Mouse (Mus musculus): ENCODE results near the gene Ctsd. TPM values are rescaled to one million over a fixed set of nuclear protein-coding genes. Genes with fewer than 3 reads are reported as not detected.

Gene Ctsd
- polyA plus RNA-seq, 1 experiment from 2014 or later = 295 TPM

DNA sequence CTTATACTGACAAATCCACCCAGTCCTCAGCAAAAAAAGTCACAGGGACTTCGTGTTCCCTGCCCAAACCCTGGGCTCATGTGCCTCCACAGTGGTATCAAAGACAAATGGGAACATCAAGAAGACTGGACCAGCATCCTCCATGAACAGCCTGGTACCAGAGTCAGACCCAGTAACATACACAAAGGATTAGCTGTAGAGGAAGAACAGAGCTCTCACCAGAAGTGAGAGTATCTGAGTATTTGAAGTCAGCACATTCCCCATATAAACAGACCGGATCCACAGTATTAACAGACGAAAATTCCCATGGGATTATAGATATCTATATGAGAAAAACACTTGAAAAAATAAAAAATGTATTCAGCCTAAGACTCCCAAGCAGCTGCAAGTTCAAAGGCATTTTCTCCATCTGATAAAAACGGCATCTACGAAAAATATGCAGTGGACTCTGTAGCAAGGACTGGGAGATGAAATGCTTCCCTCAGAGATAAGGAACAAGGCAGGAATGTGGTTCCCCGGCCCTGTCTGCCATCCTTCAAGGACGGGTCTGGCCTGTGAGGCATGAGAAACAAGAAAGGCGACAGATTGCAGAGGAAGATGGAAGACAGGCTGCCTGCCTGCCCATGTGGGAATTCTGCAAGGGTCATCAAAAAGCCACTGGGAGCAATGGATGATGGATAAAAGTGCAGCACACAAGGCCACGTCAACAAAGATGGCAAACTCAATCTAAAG, 61.0 kb downstream of the Ctsd start:
- WGBS (ENCODE audit: insufficient replicate concordance) = 34% methylated on average over 9 of the region's 9 CpGs
- H3K4me2 ChIP-seq = no peak overlapping the region
- 0 out of 2 replicates have a peak, but pooled peaks cover 5% of the 10 kb centered on the region for H3K27me3 ChIP-seq (replicated peaks)
- no peak for ATAC-seq
- H3K4me3 ChIP-seq = no peak overlapping the region
- H3K36me3 ChIP-seq = no peaks in the 10 kb centered on the region
- H3K9ac ChIP-seq = no peak overlapping the region
- H3K9me3 ChIP-seq (replicated peaks) = no peaks in the 10 kb centered on the region
- 0 out of 2 replicates have a peak overlapping the region, but pooled peaks have one; percentile 15 for H3K27ac ChIP-seq
- H3K4me1 ChIP-seq = peaks cover 20% of the 10 kb centered on the region

Other genes with a start within 250 kb of the Ctsd start
- gene Gm45337, start 243.4 kb downstream of the Ctsd start, polyA plus RNA-seq (2016; fragmentation: Nextera tagmentation; extraction: Ambion mirVana) = not detected in 2 replicates
- not detected in 2 replicates for gene Gm29735, start 230.9 kb downstream of the Ctsd start, polyA plus RNA-seq (2016; fragmentation: Nextera tagmentation; extraction: Ambion mirVana)
- not detected in 2 replicates for gene Gm4553, start 222.3 kb downstream of the Ctsd start, polyA plus RNA-seq (2016; fragmentation: Nextera tagmentation; extraction: Ambion mirVana)
- not detected in 2 replicates for gene Krtap5-2, start 212.0 kb downstream of the Ctsd start, polyA plus RNA-seq (2016; fragmentation: Nextera tagmentation; extraction: Ambion mirVana)
- gene Gm10153, start 197.6 kb downstream of the Ctsd start, polyA plus RNA-seq (2016; fragmentation: Nextera tagmentation; extraction: Ambion mirVana) = not detected in 2 replicates
- not detected in 2 replicates for gene Krtap5-3, start 186.7 kb downstream of the Ctsd start, polyA plus RNA-seq (2016; fragmentation: Nextera tagmentation; extraction: Ambion mirVana)
- gene Gm7579, start 176.2 kb downstream of the Ctsd start, polyA plus RNA-seq (2016; fragmentation: Nextera tagmentation; extraction: Ambion mirVana) = not detected in 2 replicates
- gene Krtap5-5, start 158.1 kb downstream of the Ctsd start, polyA plus RNA-seq (2016; fragmentation: Nextera tagmentation; extraction: Ambion mirVana) = not detected in 2 replicates
- not detected in 2 replicates for gene Gm40460, start 147.0 kb downstream of the Ctsd start, polyA plus RNA-seq (2016; fragmentation: Nextera tagmentation; extraction: Ambion mirVana)
- not detected in 2 replicates for gene Gm2431, start 129.7 kb downstream of the Ctsd start, polyA plus RNA-seq (2016; fragmentation: Nextera tagmentation; extraction: Ambion mirVana)
- gene Gm4559, start 113.7 kb downstream of the Ctsd start, polyA plus RNA-seq (2016; fragmentation: Nextera tagmentation; extraction: Ambion mirVana) = not detected in 2 replicates
- gene Krtap5-1, start 90.9 kb downstream of the Ctsd start, polyA plus RNA-seq (2016; fragmentation: Nextera tagmentation; extraction: Ambion mirVana) = not detected in 2 replicates
- not detected in 2 replicates for gene Krtap5-4, start 84.5 kb downstream of the Ctsd start, polyA plus RNA-seq (2016; fragmentation: Nextera tagmentation; extraction: Ambion mirVana)
- gene Ifitm10, start 14.3 kb downstream of the Ctsd start, polyA plus RNA-seq (2016; fragmentation: Nextera tagmentation; extraction: Ambion mirVana) = 1.5 and 2.5 TPM in 2 replicates
- gene Gm49369, start 5.4 kb downstream of the Ctsd start, polyA plus RNA-seq (2016; fragmentation: Nextera tagmentation; extraction: Ambion mirVana) = 1.4 TPM in 1 of 2 replicates, not detected in the other
- not detected in 2 replicates for gene Syt8, start 46.8 kb upstream of the Ctsd start, polyA plus RNA-seq (2016; fragmentation: Nextera tagmentation; extraction: Ambion mirVana)
- gene Tnni2, start 53.8 kb upstream of the Ctsd start, polyA plus RNA-seq (2016; fragmentation: Nextera tagmentation; extraction: Ambion mirVana) = 1.8 and 2.4 TPM in 2 replicates
- 16.7 and 17.0 TPM in 2 replicates for gene Lsp1, start 72.8 kb upstream of the Ctsd start, polyA plus RNA-seq (2016; fragmentation: Nextera tagmentation; extraction: Ambion mirVana)
- gene Tnnt3, start 110.8 kb upstream of the Ctsd start, polyA plus RNA-seq (2016; fragmentation: Nextera tagmentation; extraction: Ambion mirVana) = 0.51 TPM in 1 of 2 replicates, not detected in the other
- 10.4 and 14.4 TPM in 2 replicates for gene Mrpl23, start 144.6 kb upstream of the Ctsd start, polyA plus RNA-seq (2016; fragmentation: Nextera tagmentation; extraction: Ambion mirVana)

Measured in liver, embryonic 12.5 days (tissue).